Mouse (Mus musculus) CH12.LX (cell line): ENCODE measurements around the gene Cacna1s. TPM values are rescaled to one million over a fixed set of nuclear protein-coding genes. Genes with fewer than 3 reads are reported as not detected.

Source experiments
- DNase-seq: peaks from one replicate; pipeline ENCODE4 v3.0.0-alpha.2; 2013; ENCODE audit errors: extremely low read depth
- H3K27ac ChIP-seq: 2 replicates; pipeline ENCODE4 v1.5.1; 2012; ENCODE audit warnings: low read depth, mild to moderate bottlenecking, control low read depth, moderate library complexity; ENCODE audit not compliant: insufficient read depth
- H3K27me3 ChIP-seq: replicated peaks from 2 replicates; pipeline ENCODE3; 2012; ENCODE audit warnings: inconsistent platforms
- H3K36me3 ChIP-seq, 2 experiments: replicated peaks in 1 of 2; 2 replicates each; pipeline versions ENCODE3 to v1.6.1; 2012; ENCODE audit warnings: inconsistent platforms in 1 of 2, low read length in 1 of 2, mild to moderate bottlenecking in 1 of 2, mixed read lengths in 1 of 2, moderate library complexity in 1 of 2; ENCODE audit not compliant: control insufficient read depth in 1 of 2, insufficient read depth in 1 of 2
- H3K4me1 ChIP-seq, 2 experiments: 2 replicates each; pipeline ENCODE4 v1.6.1; 2012; ENCODE audit warnings: inconsistent platforms in 1 of 2, moderate library complexity in 1 of 2; ENCODE audit not compliant: insufficient read depth in 2 of 2, control insufficient read depth in 1 of 2
- H3K4me2 ChIP-seq: 2 replicates; pipeline ENCODE4 v1.6.1; 2012; ENCODE audit warnings: low read depth, mild to moderate bottlenecking, control low read depth; ENCODE audit not compliant: poor library complexity, insufficient read depth, severe bottlenecking
- H3K4me3 ChIP-seq, 3 experiments: fragments of 150-350 bp in 1 of 3; sonication (generic) in 1 of 3; replicated peaks in 1 of 3; 2 replicates each; pipeline versions ENCODE3 to v1.5.1; 2011 to 2012; ENCODE audit warnings: low read depth in 2 of 3, low read length in 2 of 3, mild to moderate bottlenecking in 2 of 3, moderate library complexity in 2 of 3, control low read depth in 1 of 3, improper control_type of control experiment in 1 of 3, inconsistent platforms in 1 of 3, mixed read lengths in 1 of 3; ENCODE audit not compliant: poor library complexity in 1 of 3
- H3K79me2 ChIP-seq: replicated peaks from 2 replicates; pipeline ENCODE4 v1.6.1; 2012; ENCODE audit warnings: mild to moderate bottlenecking, moderate library complexity; ENCODE audit not compliant: control insufficient read depth, poor library complexity, insufficient read depth, severe bottlenecking; ENCODE audit errors: extremely low read depth
- H3K9ac ChIP-seq: 2 replicates; pipeline ENCODE4 v1.6.1; 2012; ENCODE audit warnings: low read depth, mild to moderate bottlenecking, control low read depth, moderate library complexity; ENCODE audit not compliant: insufficient read depth
- H3K9me3 ChIP-seq: replicated peaks from 2 replicates; pipeline ENCODE3; 2012; ENCODE audit warnings: low read length, inconsistent platforms, mixed read lengths
- BHLHE40 ChIP-seq: IDR thresholded peaks from 2 replicates; pipeline ENCODE4 v1.6.1; 2011; ENCODE audit warnings: mild to moderate bottlenecking, low read depth, low read length, improper control_type of control experiment
- CHD1 ChIP-seq: IDR thresholded peaks from 2 replicates; pipeline ENCODE4 v1.6.1; 2012; ENCODE audit warnings: low read depth, low read length, improper control_type of control experiment, inconsistent platforms
- CTCF ChIP-seq, 2 experiments: IDR thresholded peaks in 1 of 2; conservative IDR thresholded peaks in 1 of 2; 2 replicates each; pipeline ENCODE4 v1.5.1; 2011 to 2012; ENCODE audit warnings: low read depth in 2 of 2, low read length in 2 of 2, improper control_type of control experiment in 1 of 2, inconsistent platforms in 1 of 2, mild to moderate bottlenecking in 1 of 2, moderate library complexity in 1 of 2
- EP300 ChIP-seq: IDR thresholded peaks from 2 replicates; pipeline ENCODE4 v1.6.1; 2011; ENCODE audit warnings: low read length, improper control_type of control experiment
- GABPA ChIP-seq: IDR thresholded peaks from 2 replicates; pipeline ENCODE4 v1.6.1; 2012; ENCODE audit warnings: low read depth, low read length, improper control_type of control experiment, inconsistent platforms; ENCODE audit not compliant: insufficient replicate concordance
- IRF4 ChIP-seq: IDR thresholded peaks from 2 replicates; pipeline ENCODE4 v1.6.1; 2014; ENCODE audit warnings: low read depth, mild to moderate bottlenecking, inconsistent platforms, low read length, improper control_type of control experiment
- KAT2A ChIP-seq: IDR thresholded peaks from 2 replicates; pipeline ENCODE4 v1.6.1; 2012; ENCODE audit warnings: low read length, improper control_type of control experiment, inconsistent platforms; ENCODE audit not compliant: insufficient replicate concordance
- MAFK ChIP-seq: IDR thresholded peaks from 2 replicates; pipeline ENCODE4 v1.6.1; 2011; ENCODE audit warnings: low read length, improper control_type of control experiment; ENCODE audit not compliant: insufficient replicate concordance
- MAZ ChIP-seq: IDR thresholded peaks from 2 replicates; pipeline ENCODE4 v1.6.1; 2012; ENCODE audit warnings: low read depth, mild to moderate bottlenecking, inconsistent platforms, low read length, improper control_type of control experiment, moderate library complexity
- MEF2A ChIP-seq: IDR thresholded peaks from 2 replicates; pipeline ENCODE4 v1.6.1; 2014; ENCODE audit warnings: low read depth, mild to moderate bottlenecking, inconsistent platforms, low read length, improper control_type of control experiment, borderline replicate concordance
- MXI1 ChIP-seq: IDR thresholded peaks from 2 replicates; pipeline ENCODE4 v1.6.1; 2011; ENCODE audit warnings: mild to moderate bottlenecking, low read depth, low read length, improper control_type of control experiment
- PAX5 ChIP-seq: IDR thresholded peaks from 2 replicates; pipeline ENCODE4 v1.6.1; 2012; ENCODE audit warnings: low read length, inconsistent platforms, mixed read lengths
- POLR2AphosphoS2 ChIP-seq: IDR thresholded peaks from 2 replicates; pipeline ENCODE4 v1.6.1; 2011; ENCODE audit warnings: low read depth, low read length, improper control_type of control experiment
- RAD21 ChIP-seq: IDR thresholded peaks from 2 replicates; pipeline ENCODE4 v1.6.1; 2011; ENCODE audit warnings: low read depth, mild to moderate bottlenecking, low read length, improper control_type of control experiment, moderate library complexity
- TBP ChIP-seq: conservative IDR thresholded peaks from 2 replicates; pipeline ENCODE4 v1.6.1; 2011; ENCODE audit warnings: low read depth, low read length, improper control_type of control experiment
- UBTF ChIP-seq: IDR thresholded peaks from 2 replicates; pipeline ENCODE4 v1.6.1; 2012; ENCODE audit warnings: low read depth, mild to moderate bottlenecking, inconsistent platforms, low read length, improper control_type of control experiment, moderate library complexity
- USF2 ChIP-seq: conservative IDR thresholded peaks from 2 replicates; pipeline ENCODE4 v1.6.1; 2011; ENCODE audit warnings: low read depth, low read length, improper control_type of control experiment
- ZKSCAN1 ChIP-seq: IDR thresholded peaks from 2 replicates; pipeline ENCODE4 v1.6.1; 2012; ENCODE audit warnings: low read depth, inconsistent platforms, low read length, improper control_type of control experiment, borderline replicate concordance
- ZMIZ1 ChIP-seq: IDR thresholded peaks from 2 replicates; pipeline ENCODE4 v1.6.1; 2012; ENCODE audit warnings: low read depth, mild to moderate bottlenecking, inconsistent platforms, low read length, improper control_type of control experiment
- ZNF384 ChIP-seq: IDR thresholded peaks from 2 replicates; pipeline ENCODE4 v1.6.1; 2012; ENCODE audit warnings: low read depth, low read length, improper control_type of control experiment, inconsistent platforms
- dilution Hi-C: fragments of 300-500 bp; cut with MboI; formaldehyde crosslinking; loops from 2 replicates; pipeline ENCODE4 v1.14.3; 2020; ENCODE audit warnings: low sequenced_read_pairs; ENCODE audit not compliant: extremely low pct_unique_long_range_greater_than_20kb, extremely low pct_ligation_motif_present
- in situ Hi-C: fragments of 300-500 bp; cut with MboI; formaldehyde crosslinking; loops from 3 replicates; pipeline ENCODE4 v1.14.3; 2019; ENCODE audit warnings: low sequenced_read_pairs, low pct_ligation_motif_present, low pct_unique_long_range_greater_than_20kb, mixed read lengths
- polyA plus RNA-seq: library from polyadenylated mRNA; unstranded; fragments of >175 nt; gene quantifications from 2 replicates; pipeline ENCODE4 v1.2.1, GENCODE M21; 2012; ENCODE audit warnings: low read depth; ENCODE audit not compliant: insufficient read length
- total RNA-seq, 2 experiments: library from RNA; depleted of rRNA; stranded (reverse); fragments of 300-350 nt in 1 of 2; fragments of >200 nt in 1 of 2; gene quantifications; 2 replicates each; pipeline ENCODE4 v1.2.3; 2012 to 2014

Cacna1s gene
- total and polyA plus RNA-seq, 3 experiments: 33.9 to 90.0 (median 61.7) TPM

DNA sequence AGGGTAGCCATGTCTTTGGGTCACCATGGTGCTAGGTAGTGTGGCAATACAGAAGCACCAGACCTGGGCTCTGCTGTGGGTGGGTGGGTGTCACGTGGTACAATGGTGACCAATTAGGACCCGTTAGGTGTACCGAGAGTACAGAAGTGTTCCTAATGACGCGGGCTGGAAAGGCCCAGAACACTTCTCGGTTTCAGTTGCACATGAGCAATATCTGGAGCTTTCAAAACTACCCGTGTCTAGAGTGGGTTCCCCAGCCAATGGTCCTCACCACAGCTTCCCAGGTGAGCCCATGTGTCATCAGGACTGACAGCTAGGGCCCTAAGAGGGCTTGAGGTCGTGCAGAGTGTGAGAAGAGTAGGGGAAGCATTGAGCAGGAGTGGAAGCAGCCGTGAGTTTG lies 64.5 kb downstream of the Cacna1s start (continued):
- peak; percentile 70; the same call in 1 of the 2 replicates for TF ChIP-seq ZMIZ1
- peak; percentile 92 for TF ChIP-seq EP300
- no peak for TF ChIP-seq GABPA
- peak; percentile 97 for TF ChIP-seq BHLHE40
- TF ChIP-seq USF2: peak; percentile 97
- TF ChIP-seq ZKSCAN1: no peak
- peak; percentile 93 for TF ChIP-seq MEF2A
- TF ChIP-seq MAFK: peak; percentile 64; the same call in 1 of the 2 replicates
- TF ChIP-seq PAX5: no peak

DNA sequence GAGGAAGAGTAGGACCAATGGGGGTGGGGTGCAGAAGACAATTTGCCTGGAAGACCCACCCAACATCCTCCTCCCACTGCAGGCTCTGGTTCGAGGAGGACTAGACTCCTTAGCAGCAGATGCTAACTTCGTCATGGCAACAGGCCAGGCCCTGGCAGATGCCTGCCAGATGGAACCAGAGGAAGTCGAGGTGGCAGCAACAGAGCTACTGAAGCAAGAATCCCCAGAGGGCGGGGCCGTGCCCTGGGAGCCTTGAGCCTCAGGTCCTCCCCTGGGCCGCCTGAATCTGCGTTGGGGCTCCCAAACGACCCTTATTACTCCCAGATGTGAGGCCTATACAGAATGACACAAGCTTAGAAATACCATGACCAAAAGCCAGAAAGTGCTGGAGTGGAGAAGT lies 66.3 kb downstream of the Cacna1s start:
- in situ Hi-C loops: loop anchor here (10.0 kb wide), 1 partner anchor 96 kb away; the partner anchor contains the start of gene Mroh3
- Histone ChIP-seq H3K9me3 (no peaks in the 10 kb centered on the region), H3K27ac (no peak overlapping the region), H3K36me3 (peaks cover 9 to 18% of the 10 kb centered on the region in 2 experiments), H3K4me1 (peaks cover 34 to 49% of the 10 kb centered on the region in 2 experiments), H3K4me3 (peak overlapping the region in 2 of 3 experiments; percentile 13 to 59), H3K79me2 (no peaks in the 10 kb centered on the region), H3K4me2 (peak overlapping the region; percentile 76; the same call in 1 of the 2 replicates), H3K9ac (no peak overlapping the region)
- DNase-seq: peak; percentile 80
- TF ChIP-seq IRF4: no peak
- TF ChIP-seq MXI1: peak; percentile 66
- 0 out of 2 replicates have a peak, but pooled peaks have one; percentile 42 for TF ChIP-seq MAZ
- TF ChIP-seq UBTF: no peak
- TF ChIP-seq PAX5: no peak
- TF ChIP-seq GABPA: no peak
- TF ChIP-seq KAT2A: no peak
- no peak for TF ChIP-seq MAFK
- TF ChIP-seq ZKSCAN1: no peak
- TF ChIP-seq, all 38 proteins: peak for 2
- H3K27me3 ChIP-seq: no peaks in the 10 kb centered on the region
- dilution Hi-C loops: no loop called here

DNA sequence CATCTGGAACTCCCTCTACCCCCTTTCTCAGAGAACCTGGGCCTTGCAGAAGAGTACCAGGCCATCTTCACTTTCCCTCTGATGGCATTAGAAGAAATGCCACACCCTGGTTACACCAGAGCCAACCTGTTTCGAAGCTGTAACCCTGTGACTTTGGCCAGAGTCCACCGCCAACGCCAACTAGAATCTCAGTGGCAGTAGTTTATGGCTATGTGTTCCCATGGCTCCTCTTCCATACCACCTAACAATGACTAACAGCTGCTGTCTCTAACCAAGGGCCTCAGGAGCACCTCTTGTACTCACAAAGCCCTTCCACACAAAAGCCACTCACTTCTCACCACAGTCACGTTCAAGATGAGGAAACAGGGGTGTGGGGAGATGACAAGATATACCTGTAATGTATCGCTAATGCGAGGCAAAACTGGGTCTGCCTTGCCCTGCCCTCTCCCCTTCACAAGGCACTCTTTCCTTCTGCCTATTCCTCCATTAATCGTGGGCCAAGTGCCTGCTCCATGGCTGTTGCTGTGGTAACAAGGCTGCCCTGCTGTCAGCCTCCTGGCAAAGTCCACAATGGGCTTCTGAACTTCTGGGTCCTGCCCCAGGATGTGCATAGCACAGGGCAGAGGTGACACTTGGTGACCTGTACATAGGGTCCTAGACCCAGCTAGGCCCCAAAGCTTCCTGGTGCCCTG lies 67.2 kb downstream of the Cacna1s start:
- no peaks in the 10 kb centered on the region for H3K79me2 ChIP-seq
- dilution Hi-C loops: no loop called here
- no peak for DNase-seq
- no peak overlapping the region for H3K27ac ChIP-seq
- in situ Hi-C loops: loop anchor here (10.0 kb wide), 1 partner anchor 95 kb away; the partner anchor contains the start of gene Mroh3
- H3K4me2 ChIP-seq: no peak overlapping the region
- peaks cover 9 to 18% of the 10 kb centered on the region in 2 experiments for H3K36me3 ChIP-seq
- H3K27me3 ChIP-seq: no peaks in the 10 kb centered on the region
- TF ChIP-seq CHD1: no peak
- no peak for TF ChIP-seq TBP
- no peak for TF ChIP-seq ZNF384
- no peak for TF ChIP-seq CTCF (conservative IDR thresholded peaks at IDR 0.05 in 1 of 2, IDR thresholded peaks at IDR 0.05 in 1 of 2; ENCODE audit: low read depth in 2 of 2, low read length in 2 of 2)
- TF ChIP-seq RAD21: no peak
- TF ChIP-seq UBTF: no peak
- no peak for TF ChIP-seq IRF4
- TF ChIP-seq MEF2A: no peak
- TF ChIP-seq POLR2AphosphoS2: no peak
- TF ChIP-seq MAFK: no peak
- H3K4me1 ChIP-seq: peaks cover 34 to 49% of the 10 kb centered on the region in 2 experiments
- H3K9ac ChIP-seq: no peak overlapping the region
- no peak overlapping the region for H3K4me3 ChIP-seq
- no peaks in the 10 kb centered on the region for H3K9me3 ChIP-seq
